Mouse (Mus musculus): ENCODE data around the gene Tomm22.

GRCm38 (mm10) chr15:79650569-79650968 is 20.1 kb upstream of the Tomm22 start:
- TF ChIP-seq CTCF (IDR thresholded peaks at IDR 0.05) (peak; percentile 74), EP300 (IDR thresholded peaks at IDR 0.05) (no peak)
